Mouse (Mus musculus) ES-Bruce4 (cell line): ENCODE data around the gene Dlgap1. TPM values are rescaled to one million over a fixed set of nuclear protein-coding genes. Genes with fewer than 3 reads are reported as not detected.

ENCODE experiments used
- H3K27ac ChIP-seq: 2 replicates; pipeline ENCODE4 v1.5.1; 2012; ENCODE audit warnings: low read length, inconsistent platforms; ENCODE audit not compliant: insufficient read depth
- H3K27me3 ChIP-seq: 2 replicates; pipeline ENCODE4 v1.6.1; 2012; ENCODE audit warnings: mild to moderate bottlenecking, low read length, inconsistent platforms; ENCODE audit not compliant: control insufficient read depth, poor library complexity, insufficient read depth, severe bottlenecking
- H3K36me3 ChIP-seq: 2 replicates; pipeline ENCODE4 v1.6.1; 2012; ENCODE audit warnings: inconsistent platforms, mild to moderate bottlenecking, low read length, moderate library complexity; ENCODE audit not compliant: control insufficient read depth, poor library complexity, insufficient read depth, severe bottlenecking
- H3K4me1 ChIP-seq: one replicate; pipeline ENCODE4 v1.8.1; 2011; ENCODE audit warnings: low read length; ENCODE audit not compliant: control insufficient read depth, insufficient read depth
- H3K4me3 ChIP-seq: 2 replicates; pipeline ENCODE4 v1.5.1; 2011; ENCODE audit warnings: low read depth, mild to moderate bottlenecking, low read length
- H3K9ac ChIP-seq: 2 replicates; pipeline ENCODE4 v1.6.1; 2012; ENCODE audit warnings: low read depth, mild to moderate bottlenecking, inconsistent platforms; ENCODE audit not compliant: poor library complexity, severe bottlenecking
- H3K9me3 ChIP-seq: replicated peaks from 2 replicates; pipeline ENCODE4 v1.6.1; 2012; ENCODE audit warnings: mild to moderate bottlenecking, low read length, inconsistent platforms; ENCODE audit not compliant: control insufficient read depth, poor library complexity, insufficient read depth, severe bottlenecking
- CTCF ChIP-seq: IDR thresholded peaks from one replicate; pipeline ENCODE4 v1.8.1; 2011; ENCODE audit warnings: low read depth, low read length
- EP300 ChIP-seq: IDR thresholded peaks from 2 replicates; pipeline ENCODE4 v1.6.1; 2011; ENCODE audit warnings: low read depth, low read length; ENCODE audit not compliant: insufficient read depth
- POLR2A ChIP-seq: IDR thresholded peaks from one replicate; pipeline ENCODE4 v1.8.1; 2011; ENCODE audit warnings: low read length; ENCODE audit not compliant: insufficient read depth
- polyA plus RNA-seq: library from polyadenylated mRNA; stranded (reverse); fragments of >200 nt; gene quantifications from 2 replicates; pipeline ENCODE4 v1.2.4, GENCODE M21; 2011; ENCODE audit warnings: low read depth; ENCODE audit not compliant: missing spikeins, insufficient read depth, insufficient read length

The Dlgap1 gene
- polyA plus RNA-seq, 1 experiment: 1.2 TPM

- no peak for TF ChIP-seq POLR2A
- no peak for TF ChIP-seq EP300
- TF ChIP-seq CTCF: no peak
- H3K4me3 ChIP-seq: peak overlapping the region; percentile 18
- H3K36me3 ChIP-seq: 0 out of 2 replicates have a peak, but pooled peaks cover 4% of the 10 kb centered on the region
- H3K9me3 ChIP-seq: 0 out of 2 replicates have a peak, but pooled peaks cover 8% of the 10 kb centered on the region
- H3K9ac ChIP-seq: peak overlapping the region; percentile 74
- no peaks in the 10 kb centered on the region for H3K27me3 ChIP-seq
- peak overlapping the region; percentile 90 for H3K27ac ChIP-seq
- H3K4me1 ChIP-seq: peaks cover 2% of the 10 kb centered on the region
These were observed 895.2 kb downstream of the Dlgap1 start for GRCm38 (mm10) chr17:70864117-70864516.

GRCm38 (mm10) chr17:70864645-70865044 is 895.8 kb downstream of the Dlgap1 start:
- Histone ChIP-seq H3K9me3 (0 out of 2 replicates have a peak, but pooled peaks cover 8% of the 10 kb centered on the region), H3K27ac (peak overlapping the region; percentile 90), H3K4me1 (peaks cover 2% of the 10 kb centered on the region), H3K9ac (peak overlapping the region; percentile 74), H3K27me3 (no peaks in the 10 kb centered on the region), H3K4me3 (peak overlapping the region; percentile 14; the same call in 1 of the 2 replicates), H3K36me3 (0 out of 2 replicates have a peak, but pooled peaks cover 4% of the 10 kb centered on the region)
- TF ChIP-seq EP300 (peak; percentile 91), CTCF (no peak), POLR2A (no peak)

- Histone ChIP-seq H3K9ac (no peak overlapping the region), H3K27ac (peak overlapping the region; percentile 90), H3K27me3 (no peaks in the 10 kb centered on the region), H3K4me3 (no peak overlapping the region), H3K36me3 (0 out of 2 replicates have a peak, but pooled peaks cover 4% of the 10 kb centered on the region), H3K4me1 (peaks cover 2% of the 10 kb centered on the region), H3K9me3 (0 out of 2 replicates have a peak, but pooled peaks cover 8% of the 10 kb centered on the region)
- TF ChIP-seq CTCF (no peak), POLR2A (no peak), EP300 (peak; percentile 99)
These were observed 896.3 kb downstream of the Dlgap1 start for GRCm38 (mm10) chr17:70865060-70865604.

GRCm38 (mm10) chr17:70866029-70866428 is 897.2 kb downstream of the Dlgap1 start:
- Histone ChIP-seq H3K9ac (no peak overlapping the region; the same call in 1 of the 2 replicates), H3K27me3 (no peaks in the 10 kb centered on the region), H3K9me3 (0 out of 2 replicates have a peak, but pooled peaks cover 8% of the 10 kb centered on the region), H3K4me1 (peaks cover 2% of the 10 kb centered on the region), H3K36me3 (0 out of 2 replicates have a peak, but pooled peaks cover 4% of the 10 kb centered on the region), H3K27ac (peak overlapping the region; percentile 90), H3K4me3 (no peak overlapping the region)
- TF ChIP-seq POLR2A (no peak), CTCF (no peak), EP300 (peak; percentile 82; the same call in 1 of the 2 replicates)

GRCm38 (mm10) chr17:70866538-70867114 is 897.8 kb downstream of the Dlgap1 start:
- Histone ChIP-seq H3K9me3 (0 out of 2 replicates have a peak, but pooled peaks cover 8% of the 10 kb centered on the region), H3K36me3 (0 out of 2 replicates have a peak, but pooled peaks cover 4% of the 10 kb centered on the region), H3K4me3 (no peak overlapping the region), H3K9ac (no peak overlapping the region), H3K27me3 (no peaks in the 10 kb centered on the region), H3K4me1 (peaks cover 2% of the 10 kb centered on the region), H3K27ac (peak overlapping the region; percentile 90)
- TF ChIP-seq CTCF (peak; percentile 37), POLR2A (no peak), EP300 (peak; percentile 89)
